Mouse (Mus musculus): ENCODE data around the gene Pptc7.

Gene Pptc7

GRCm38 (mm10) chr5:122284183-122285028 is at the start of gene Pptc7:
Gene Pptc7 (plus strand): TSS chr5:122284365.
- peak; percentile 85 to 91 for DNase-seq (ENCODE audit: low spot score in 2 of 2)

GRCm38 (mm10) chr5:122235196-122235836 is 48.8 kb upstream of the Pptc7 start:
- peak; percentile 50 to 63 for DNase-seq (ENCODE audit: low spot score in 2 of 2)

GRCm38 (mm10) chr5:122237200-122237599 is 47.0 kb upstream of the Pptc7 start:
- no peak for DNase-seq (ENCODE audit: low spot score in 2 of 2)

- no peak for DNase-seq (ENCODE audit: low spot score in 2 of 2)
These were observed 44.5 kb upstream of the Pptc7 start for GRCm38 (mm10) chr5:122239618-122240017.

- no peak for DNase-seq (ENCODE audit: low spot score in 2 of 2)
These were observed 43.6 kb upstream of the Pptc7 start for GRCm38 (mm10) chr5:122240521-122240920.

DNA sequence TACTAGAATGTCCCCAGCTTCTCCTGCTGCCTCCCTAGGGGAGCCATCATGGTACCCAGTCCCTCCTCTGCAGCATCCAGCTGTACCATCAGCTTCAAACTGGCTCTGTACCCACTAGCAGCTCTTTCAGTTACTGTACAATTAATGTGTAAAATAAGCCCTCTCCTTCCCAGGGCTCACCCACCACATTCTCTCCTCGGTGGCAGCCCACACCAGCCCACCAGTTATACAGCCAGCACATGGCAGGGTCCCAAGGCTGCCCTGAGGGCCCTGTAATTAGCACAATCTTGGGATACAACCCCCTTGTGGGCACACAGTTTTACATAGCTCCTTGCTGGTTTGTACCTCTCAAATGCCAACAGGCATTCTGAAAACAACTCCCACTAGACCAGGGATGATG is 43.2 kb upstream of the Pptc7 start:
- DNase-seq (ENCODE audit: low spot score in 2 of 2): no peak

GRCm38 (mm10) chr5:122242521-122243123 is 41.5 kb upstream of the Pptc7 start:
- peak in 1 of 2 experiments; percentile 28 for DNase-seq (ENCODE audit: low spot score in 2 of 2)

DNA sequence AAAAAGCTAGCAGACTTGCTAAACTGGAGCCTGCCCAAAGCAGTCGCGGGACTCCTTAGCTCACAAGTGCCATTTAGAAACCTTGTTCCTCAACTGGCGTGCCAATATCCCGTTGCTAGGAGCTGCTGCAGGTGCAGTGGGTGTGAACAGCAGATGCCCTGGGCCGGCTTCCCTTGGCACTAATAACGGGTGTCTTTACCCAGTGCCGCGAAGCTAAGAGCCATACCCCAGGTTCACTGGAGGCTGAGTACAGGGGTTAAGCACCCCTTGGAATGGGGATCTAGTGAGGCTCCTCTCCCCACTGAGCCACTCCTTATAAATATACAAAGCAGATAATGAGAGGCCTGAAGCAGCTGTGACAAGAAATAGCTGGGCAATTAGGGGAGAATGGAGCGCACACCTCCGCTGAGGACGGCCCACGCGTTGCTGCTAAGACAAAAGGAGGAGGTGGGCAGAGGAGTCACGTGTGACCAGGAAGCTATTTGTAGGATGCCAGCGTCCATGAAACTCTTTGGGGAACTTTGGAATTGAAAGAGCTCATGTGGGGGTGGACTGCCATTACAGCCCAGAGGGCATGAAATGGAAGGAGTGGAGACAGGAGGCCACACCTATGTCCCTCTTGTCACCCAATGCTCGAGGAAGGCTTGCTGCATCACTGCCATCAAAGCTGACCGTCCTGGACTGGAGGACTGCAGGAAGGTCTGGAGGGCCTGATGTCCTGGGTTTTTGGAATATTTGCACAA is 40.2 kb upstream of the Pptc7 start:
- no peak for DNase-seq (ENCODE audit: low spot score in 2 of 2)

GRCm38 (mm10) chr5:122245186-122245585 is 39.0 kb upstream of the Pptc7 start:
- no peak for DNase-seq (ENCODE audit: low spot score in 2 of 2)

DNA sequence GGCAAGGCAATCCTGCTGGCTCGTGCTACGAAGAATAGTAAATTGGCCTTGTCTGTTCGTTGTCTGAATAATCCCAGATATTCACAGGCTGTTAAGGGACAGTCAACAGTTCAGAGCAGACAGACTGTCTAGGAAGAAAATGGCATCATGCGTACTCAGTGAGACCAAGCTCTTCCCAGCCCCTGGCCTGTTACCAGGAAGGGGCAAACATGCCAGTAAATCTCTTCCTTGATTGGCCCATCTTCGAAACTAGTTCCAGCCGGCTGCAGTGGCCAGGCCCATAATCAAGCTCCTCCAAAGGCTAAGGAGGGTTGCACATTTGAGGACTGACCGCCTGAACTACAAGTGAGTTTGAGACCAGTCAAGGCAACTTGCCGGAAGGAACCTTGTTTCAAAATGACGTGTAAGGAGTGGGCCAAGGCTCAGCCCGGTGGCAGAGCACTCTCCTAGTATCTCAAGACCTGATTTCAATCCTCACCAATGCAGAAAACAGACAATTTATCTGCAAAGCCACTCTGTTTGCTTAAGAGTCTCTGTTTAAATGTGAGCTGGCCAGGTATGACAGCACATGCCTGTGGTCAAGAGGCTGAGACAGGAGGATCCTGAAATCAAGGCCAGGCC is 37.5 kb upstream of the Pptc7 start:
- no peak for DNase-seq (ENCODE audit: low spot score in 2 of 2)

GRCm38 (mm10) chr5:122247529-122247928 is 36.6 kb upstream of the Pptc7 start:
- DNase-seq (ENCODE audit: low spot score in 2 of 2): no peak

- DNase-seq (ENCODE audit: low spot score in 2 of 2): no peak
These were observed 36.2 kb upstream of the Pptc7 start for GRCm38 (mm10) chr5:122247934-122248333.

GRCm38 (mm10) chr5:122249281-122249680 is 34.9 kb upstream of the Pptc7 start:
- no peak for DNase-seq (ENCODE audit: low spot score in 2 of 2)

- DNase-seq (ENCODE audit: low spot score in 2 of 2): no peak
These were observed 32.1 kb upstream of the Pptc7 start for GRCm38 (mm10) chr5:122251895-122252606.

GRCm38 (mm10) chr5:122258027-122258741 is 26.0 kb upstream of the Pptc7 start:
- peak; percentile 35 to 52 for DNase-seq (ENCODE audit: low spot score in 2 of 2)

- peak; percentile 23 to 55 for DNase-seq (ENCODE audit: low spot score in 2 of 2)
These were observed 22.1 kb upstream of the Pptc7 start for GRCm38 (mm10) chr5:122262104-122262503.

DNA sequence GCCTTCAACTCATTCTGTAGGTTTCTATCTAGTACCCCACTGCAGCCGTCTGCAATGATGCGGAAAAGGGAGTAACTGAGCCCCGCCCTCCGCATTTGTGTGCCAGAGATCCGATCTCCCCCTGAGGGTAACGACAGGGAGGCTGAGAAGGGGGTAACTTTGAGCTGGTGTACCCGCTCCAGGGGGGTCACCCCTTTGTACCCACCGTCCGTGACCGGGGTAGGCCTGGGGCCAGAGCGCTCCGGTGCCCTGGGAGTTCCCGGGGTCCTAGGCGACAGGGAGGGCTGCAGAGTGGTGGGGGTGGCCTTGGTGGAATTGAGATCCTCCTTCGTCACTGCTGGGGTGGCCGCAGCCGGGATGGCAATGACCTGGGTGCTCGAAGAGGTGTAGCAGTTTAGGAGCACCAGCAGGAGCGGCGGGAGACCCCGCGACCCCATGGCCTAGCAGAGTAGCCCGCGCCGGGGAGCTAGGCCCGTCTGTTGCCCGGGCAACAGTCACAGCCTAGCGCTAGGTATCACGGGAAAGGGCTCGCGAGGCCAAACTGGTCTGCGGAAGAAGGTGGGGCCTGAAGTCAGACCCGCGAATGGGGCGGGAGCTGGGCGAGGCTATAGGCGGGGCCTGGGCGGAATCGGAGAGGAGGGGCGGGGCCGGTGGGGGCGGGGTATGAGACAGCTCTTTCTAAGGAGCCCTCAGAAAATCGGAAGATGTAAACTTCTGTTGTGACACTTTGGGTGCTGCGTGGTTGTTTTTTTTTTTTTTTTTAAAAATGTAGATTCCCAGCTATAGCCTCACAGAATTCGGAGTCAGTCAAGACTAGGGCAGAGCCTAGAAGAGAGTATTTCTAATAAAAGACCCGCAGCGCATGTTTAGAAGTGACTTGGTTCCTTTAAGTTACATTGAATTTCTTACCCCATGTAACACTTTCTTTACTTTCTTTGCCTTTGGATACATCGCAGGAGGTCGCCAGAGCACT is 19.9 kb upstream of the Pptc7 start, which contains the start of gene Tctn1:
TSS of gene Tctn1 (minus strand) at position 528 of the 973 bp plus-strand sequence.
- DNase-seq (ENCODE audit: low spot score in 2 of 2): peak; percentile 82 to 87

DNA sequence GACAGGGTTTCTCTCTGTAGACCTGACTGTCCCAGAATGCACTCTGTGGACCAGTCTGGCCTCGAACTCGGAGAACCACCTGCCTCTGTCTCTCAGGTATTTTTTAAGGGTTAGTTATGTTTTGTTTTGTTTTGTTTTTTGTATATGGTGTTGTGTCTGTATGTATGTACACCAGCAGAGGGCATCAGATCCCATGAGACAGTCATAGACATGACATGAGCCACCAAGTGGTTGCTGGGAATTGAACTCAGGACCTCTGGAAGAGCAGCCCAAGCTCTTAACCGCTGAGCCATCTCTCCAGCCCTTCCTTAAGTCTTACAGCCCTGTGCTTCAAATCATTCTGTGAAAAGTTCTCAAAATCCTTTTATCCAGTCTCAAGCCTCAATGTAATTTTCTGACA is 19.0 kb upstream of the Pptc7 start:
- no peak for DNase-seq (ENCODE audit: low spot score in 2 of 2)

DNA sequence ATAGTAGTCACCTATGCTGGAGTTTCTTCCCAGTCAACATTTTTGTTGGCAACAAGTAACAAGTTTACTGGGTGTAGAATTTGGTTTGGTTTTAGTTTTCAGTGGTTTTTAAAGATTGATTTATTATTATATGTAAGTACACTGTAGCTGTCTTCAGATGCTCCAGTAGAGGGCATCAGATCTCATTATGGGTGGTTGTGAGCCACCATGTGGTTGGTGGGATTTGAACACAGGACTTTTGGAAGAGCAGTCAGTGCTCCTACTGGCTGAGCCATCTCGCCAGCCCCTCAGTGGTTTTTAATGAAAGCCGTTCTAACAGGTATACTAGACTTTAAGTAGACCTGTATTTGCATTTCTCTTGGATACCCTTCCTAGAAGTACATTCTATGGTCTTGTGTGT is 18.2 kb upstream of the Pptc7 start:
- DNase-seq (ENCODE audit: low spot score in 2 of 2): no peak
